Mouse (Mus musculus) T-helper 17 cell (primary cell): ENCODE data around the gene Abtb1.

ENCODE experiments used
- in situ Hi-C, 2 experiments: fragments of 300-600 bp; cut with MboI, MseI; formaldehyde crosslinking; loops; 1 replicate in 1 of 2; 2 replicates in 1 of 2; pipeline ENCODE4 v1.15.1; 2025; ENCODE audit warnings: high pct_unique_total_duplicates in 2 of 2

Gene Abtb1

GRCm38 (mm10) chr6:88841781-88842689 is at the start of gene Abtb1:
Abtb1 (minus strand) TSS chr6:88841984.
- in situ Hi-C loops, result loop anchor here in 1 of 2 experiments (10.0 kb wide), 1 partner anchor 397 kb away; the partner anchor contains the start of gene Eefsec

GRCm38 (mm10) chr6:88890832-88891231 is 49.0 kb upstream of the Abtb1 start:
- in situ Hi-C loops, result no loop called here

GRCm38 (mm10) chr6:88889410-88890042 is 47.7 kb upstream of the Abtb1 start:
- in situ Hi-C loops, result no loop called here

- in situ Hi-C loops, result no loop called here
These were observed 44.7 kb upstream of the Abtb1 start for GRCm38 (mm10) chr6:88886417-88886967.

- in situ Hi-C loops, result no loop called here
These were observed 44.0 kb upstream of the Abtb1 start for GRCm38 (mm10) chr6:88885644-88886416.

GRCm38 (mm10) chr6:88884690-88885089 is 42.9 kb upstream of the Abtb1 start:
- in situ Hi-C loops, result no loop called here

- in situ Hi-C loops, result no loop called here
These were observed 42.4 kb upstream of the Abtb1 start for GRCm38 (mm10) chr6:88884195-88884594.

GRCm38 (mm10) chr6:88881334-88881733 is 39.5 kb upstream of the Abtb1 start:
- in situ Hi-C loops, result no loop called here

GRCm38 (mm10) chr6:88879471-88879870 is 37.7 kb upstream of the Abtb1 start:
- in situ Hi-C loops, result loop anchor here in 1 of 2 experiments (10.0 kb wide), 1 partner anchor 695 kb away; no protein-coding TSS in a partner anchor

GRCm38 (mm10) chr6:88874868-88875508 is 33.2 kb upstream of the Abtb1 start, which contains the start of gene Podxl2:
Podxl2 (minus strand) TSS chr6:88875044.
- in situ Hi-C loops, result loop anchor here (10.0 to 25.0 kb wide), 2 partner anchors 688 to 690 kb away; partner anchors contain the start of gene Gata2 (in 1 of the 2)

- in situ Hi-C loops, result loop anchor here (10.0 to 25.0 kb wide), 2 partner anchors 687 to 689 kb away; partner anchors contain the start of gene Gata2 (in 1 of the 2)
These were observed 32.4 kb upstream of the Abtb1 start for GRCm38 (mm10) chr6:88873965-88874867.

GRCm38 (mm10) chr6:88872811-88873210 is 31.0 kb upstream of the Abtb1 start:
- in situ Hi-C loops, result loop anchor here (10.0 to 25.0 kb wide), 2 partner anchors 686 to 688 kb away; partner anchors contain the start of gene Gata2 (in 1 of the 2)

- in situ Hi-C loops, result loop anchor here (10.0 to 25.0 kb wide), 2 partner anchors 684 to 687 kb away; partner anchors contain the start of gene Gata2 (in 1 of the 2)
These were observed 29.8 kb upstream of the Abtb1 start for GRCm38 (mm10) chr6:88871546-88871945.

GRCm38 (mm10) chr6:88870594-88870993 is 28.8 kb upstream of the Abtb1 start:
- in situ Hi-C loops, result loop anchor here (10.0 to 25.0 kb wide), 2 partner anchors 683 to 686 kb away; partner anchors contain the start of gene Gata2 (in 1 of the 2)

GRCm38 (mm10) chr6:88869459-88869858 is 27.7 kb upstream of the Abtb1 start:
- in situ Hi-C loops, result loop anchor here in 1 of 2 experiments (25.0 kb wide), 1 partner anchor 682 kb away; the partner anchor contains the start of gene Gata2

- in situ Hi-C loops, result loop anchor here in 1 of 2 experiments (25.0 kb wide), 1 partner anchor 678 kb away; the partner anchor contains the start of gene Gata2
These were observed 23.9 kb upstream of the Abtb1 start for GRCm38 (mm10) chr6:88865704-88866103.

GRCm38 (mm10) chr6:88860914-88861313 is 19.1 kb upstream of the Abtb1 start:
- in situ Hi-C loops, result loop anchor here in 1 of 2 experiments (25.0 kb wide), 1 partner anchor 674 kb away; the partner anchor contains the start of gene Gata2

- in situ Hi-C loops, result loop anchor here in 1 of 2 experiments (5.0 to 25.0 kb wide), 2 partner anchors 306 to 671 kb away; partner anchors contain the start of gene Gata2
These were observed 16.6 kb upstream of the Abtb1 start for GRCm38 (mm10) chr6:88858341-88858740.

- in situ Hi-C loops, result loop anchor here in 1 of 2 experiments (5.0 to 25.0 kb wide), 2 partner anchors 306 to 671 kb away; partner anchors contain the start of gene Gata2
These were observed 16.0 kb upstream of the Abtb1 start for GRCm38 (mm10) chr6:88857830-88858229.
